Mouse (Mus musculus): ENCODE measurements around the gene Osbpl10.
"Not testable (repeated sequence)": the region's sequence is repeated elsewhere in the genome, so short reads cannot be mapped to it uniquely, and the experiment has no call there.

Gene Osbpl10

DNA sequence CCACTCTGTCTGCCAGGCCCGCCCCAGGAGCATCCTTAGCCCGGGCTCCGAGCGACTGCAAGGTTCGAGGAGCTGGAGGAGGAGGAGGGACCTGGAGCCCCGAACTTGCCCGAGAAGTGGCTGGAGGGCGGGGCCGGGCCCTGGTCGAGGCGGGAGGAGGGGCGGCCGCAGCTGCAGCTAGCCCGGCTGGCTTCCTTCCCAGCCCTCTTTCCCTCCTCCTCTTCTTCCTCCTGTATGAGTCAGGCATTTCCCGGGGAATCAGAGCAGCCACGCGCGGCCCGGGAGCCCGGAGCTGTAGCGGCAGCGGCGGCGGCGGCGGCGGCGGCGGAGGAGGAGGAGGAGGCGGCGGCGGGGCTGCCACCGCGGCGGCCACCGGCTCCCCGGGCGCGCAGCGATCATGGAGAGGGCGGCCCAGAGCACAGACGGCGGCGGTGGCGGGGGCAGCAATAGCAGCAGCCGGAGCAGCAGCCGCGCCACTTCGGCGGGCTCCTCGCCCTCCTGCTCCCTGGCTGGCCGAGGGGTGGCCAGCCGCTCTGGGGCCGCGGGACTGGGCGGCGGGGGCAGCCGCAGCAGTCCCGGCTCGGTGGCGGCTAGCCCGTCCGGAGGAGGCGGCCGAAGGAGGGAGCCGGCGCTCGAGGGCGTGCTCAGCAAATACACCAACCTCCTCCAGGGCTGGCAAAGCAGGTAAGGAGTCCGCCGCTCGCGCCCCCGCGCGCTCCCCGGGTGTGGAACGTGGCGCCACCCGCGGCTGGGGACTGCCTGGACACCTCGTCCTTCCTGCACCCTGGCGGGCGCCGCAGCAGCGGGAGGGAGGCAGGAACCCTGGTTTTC is at the start of gene Osbpl10:
Gene Osbpl10, plus strand, starts transcription at position 289 of the 831 bp plus-strand sequence.
- DNase-seq (ENCODE audit: extremely low read depth, insufficient read length, low spot score) = peak; percentile 89

DNA sequence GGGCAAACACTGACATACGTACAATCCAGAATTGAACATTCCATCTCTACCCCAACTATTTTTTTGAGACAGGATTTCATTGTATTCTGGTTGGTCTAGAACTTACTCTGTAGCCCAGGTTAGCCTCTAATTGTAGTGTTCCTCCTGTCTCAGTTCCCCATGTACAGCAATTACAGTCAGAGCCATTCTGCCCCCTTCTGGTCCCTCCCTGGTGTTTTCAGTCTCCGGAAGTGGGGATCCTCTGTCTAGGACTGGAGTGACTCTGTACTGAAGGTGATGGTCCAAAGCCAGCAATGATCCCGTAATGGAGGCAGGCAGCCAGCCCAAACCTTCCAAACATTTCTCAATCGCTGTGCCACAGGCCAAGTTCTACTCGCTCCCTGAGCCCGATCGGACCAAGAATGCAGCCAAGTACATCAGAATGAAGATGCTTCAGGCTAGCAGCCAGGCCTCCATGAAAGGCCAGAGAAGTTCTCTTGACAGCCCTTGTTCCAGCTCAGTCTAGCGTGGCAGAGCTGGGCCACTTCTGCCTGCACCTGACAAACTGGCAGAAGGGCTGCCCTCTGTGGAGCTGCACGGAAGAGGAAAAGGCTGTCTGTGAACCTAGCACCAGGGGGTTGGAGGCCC is 47.8 kb upstream of the Osbpl10 start:
- DNase-seq (ENCODE audit: extremely low read depth, insufficient read length, low spot score) = peak; percentile 79

DNA sequence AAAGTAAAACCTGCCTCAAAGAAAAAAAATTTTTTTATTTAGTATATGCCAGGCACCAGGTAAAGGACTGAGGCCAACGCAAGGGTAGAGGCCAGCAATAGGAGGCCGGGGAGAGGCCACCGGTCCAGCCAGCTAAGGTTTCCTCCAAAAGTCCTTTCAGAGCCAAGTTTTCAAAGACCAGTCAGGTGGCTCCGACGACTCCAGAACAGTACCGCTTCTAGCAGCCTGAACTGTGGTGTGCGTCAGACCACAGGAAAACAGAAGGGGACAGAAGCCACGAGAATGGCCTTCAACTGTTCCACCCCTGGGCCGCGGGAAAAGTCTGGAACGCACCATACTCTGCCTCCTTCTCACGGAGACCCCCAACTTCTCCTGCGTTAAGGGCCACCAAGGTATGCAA is 45.8 kb upstream of the Osbpl10 start:
- peak; percentile 58 for DNase-seq (ENCODE audit: extremely low read depth, insufficient read length, low spot score)

DNA sequence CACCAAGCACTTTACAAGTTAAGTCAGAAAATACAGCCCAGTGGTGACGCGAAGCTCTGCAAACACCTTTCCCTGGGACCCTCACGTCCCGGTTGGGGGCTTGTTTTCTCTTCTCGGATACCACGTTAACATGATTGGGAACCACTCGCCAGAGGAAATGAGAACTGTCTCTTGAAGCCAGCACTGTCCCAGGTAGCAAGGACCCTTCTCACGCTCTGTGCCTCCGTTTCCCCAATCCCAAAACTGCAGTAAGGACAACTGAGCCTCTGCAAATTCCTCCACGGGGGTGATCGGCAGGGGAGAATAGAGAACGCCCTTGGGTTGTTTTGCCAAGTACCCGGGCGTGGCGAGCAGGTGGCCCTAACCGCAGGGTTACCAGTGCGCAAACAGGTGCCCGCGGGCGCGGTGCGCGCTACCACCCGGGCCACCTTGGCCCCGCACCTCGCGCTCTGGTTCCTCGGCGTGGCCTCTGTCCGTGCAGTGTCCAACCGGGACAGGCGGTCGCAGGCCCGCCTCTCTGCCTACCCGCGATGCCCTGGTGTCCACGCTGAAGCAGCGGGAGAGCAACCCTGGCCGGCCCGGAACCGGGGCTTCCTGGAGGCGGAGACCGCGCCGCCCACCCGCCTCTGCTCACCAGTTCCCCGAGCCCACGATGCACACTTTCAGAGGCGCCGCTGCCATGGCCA is 45.2 kb upstream of the Osbpl10 start:
- no peak for DNase-seq (ENCODE audit: extremely low read depth, insufficient read length, low spot score)

DNA sequence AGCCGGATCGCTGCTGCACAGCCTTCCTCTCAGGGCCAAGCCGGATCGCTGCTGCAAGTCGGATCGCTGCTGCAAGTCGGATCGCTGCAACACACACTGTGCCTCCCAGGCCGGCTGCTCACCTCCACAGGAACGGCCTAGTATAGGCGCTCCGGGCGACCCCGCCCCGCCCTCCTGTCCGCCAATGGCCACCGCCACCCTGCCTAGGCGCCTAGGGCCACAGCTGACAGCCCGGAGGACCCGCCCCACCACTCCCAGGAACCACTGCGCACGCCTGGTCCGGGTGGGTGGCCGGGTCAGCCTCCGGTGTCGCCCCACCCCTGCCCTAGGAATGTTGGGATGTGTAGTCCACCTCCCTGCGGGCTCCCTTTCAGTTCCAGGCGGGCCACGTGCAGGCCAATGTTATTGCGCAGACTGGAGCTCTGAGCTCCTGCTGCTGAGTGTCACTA is 44.6 kb upstream of the Osbpl10 start, which contains the start of gene Gpd1l:
Gene Gpd1l, minus strand, starts transcription at position 265 of the 449 bp plus-strand sequence.
- DNase-seq (ENCODE audit: extremely low read depth, insufficient read length, low spot score) = peak; percentile 97

DNA sequence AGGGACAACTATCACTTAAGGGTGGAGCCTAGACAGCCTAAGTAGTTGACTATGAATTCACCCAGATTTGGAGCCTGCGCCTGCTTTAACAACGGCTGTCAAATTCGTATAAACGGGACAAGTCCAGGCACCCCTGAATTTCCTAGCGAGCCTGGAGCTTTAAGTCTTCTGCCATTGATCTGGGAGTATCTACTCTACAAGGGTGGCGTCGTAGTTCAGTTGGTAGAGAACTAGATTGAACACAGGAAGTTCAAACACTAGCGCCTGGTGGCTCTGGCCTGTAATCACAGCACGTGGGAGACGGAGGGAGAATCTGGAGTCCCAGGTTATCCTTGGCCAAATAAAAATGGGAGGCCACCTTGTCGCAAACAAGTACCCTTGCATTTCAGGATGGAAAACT is 44.1 kb upstream of the Osbpl10 start:
- no peak for DNase-seq (ENCODE audit: extremely low read depth, insufficient read length, low spot score)

DNA sequence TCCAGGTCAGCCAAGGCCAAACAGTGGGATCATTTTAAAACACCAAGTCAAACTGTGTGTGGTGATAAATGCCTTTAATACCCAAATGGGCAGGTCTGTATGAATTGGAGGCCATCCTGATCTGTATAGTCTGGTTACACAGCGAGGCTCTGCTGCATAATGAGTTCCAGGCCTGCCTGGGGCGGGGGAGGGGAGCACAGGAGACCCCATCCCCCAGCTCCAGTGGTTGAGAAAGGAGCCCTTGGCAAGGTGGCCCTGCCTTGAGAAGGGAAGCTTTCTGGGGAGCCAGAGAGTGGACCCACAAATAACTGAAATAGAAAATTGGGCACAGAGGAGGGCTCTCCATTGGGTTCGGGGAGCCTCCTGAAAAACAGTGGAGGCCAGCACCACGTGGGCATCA is 43.0 kb upstream of the Osbpl10 start:
- DNase-seq (ENCODE audit: extremely low read depth, insufficient read length, low spot score) = no peak

DNA sequence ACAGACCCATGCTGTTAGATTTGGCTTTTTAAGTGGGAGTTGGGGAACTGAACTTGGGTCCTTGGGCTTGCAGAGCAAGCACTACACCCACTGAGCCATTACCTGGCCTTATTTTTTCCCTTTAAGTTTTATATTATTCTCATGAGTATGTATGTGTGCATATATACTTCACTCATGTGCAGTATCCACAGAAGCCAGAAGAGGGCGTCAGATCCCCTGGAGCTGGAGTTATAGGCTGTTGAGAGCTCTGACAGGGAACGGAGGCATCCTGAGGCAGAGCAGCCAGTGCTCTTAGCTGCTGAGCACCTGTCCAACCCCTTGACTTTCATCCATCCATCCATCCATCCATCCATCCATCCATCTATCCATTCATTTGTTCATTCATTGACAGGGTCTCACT is 41.7 kb upstream of the Osbpl10 start:
- no peak for DNase-seq (ENCODE audit: extremely low read depth, insufficient read length, low spot score)

DNA sequence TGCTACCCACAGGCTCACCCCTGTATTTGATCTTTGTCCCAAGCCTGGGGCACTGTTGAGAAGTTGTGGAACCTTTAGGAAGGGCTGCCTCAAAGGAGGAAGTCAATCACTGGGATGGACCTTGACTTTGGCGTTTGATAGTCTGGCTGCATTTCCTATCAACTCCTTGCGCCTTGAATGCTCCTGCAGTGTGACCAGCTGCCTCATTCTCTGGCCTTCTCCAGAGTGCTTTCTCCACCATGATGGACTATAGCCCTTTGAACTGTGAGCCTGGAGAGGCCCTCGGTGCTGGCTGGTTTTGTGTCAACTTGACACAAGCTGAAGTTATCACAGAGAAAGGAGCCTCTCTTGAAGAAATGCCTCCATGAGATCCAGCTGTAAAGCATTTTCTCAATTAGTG is 33.7 kb upstream of the Osbpl10 start:
- DNase-seq (ENCODE audit: extremely low read depth, insufficient read length, low spot score) = no peak

DNA sequence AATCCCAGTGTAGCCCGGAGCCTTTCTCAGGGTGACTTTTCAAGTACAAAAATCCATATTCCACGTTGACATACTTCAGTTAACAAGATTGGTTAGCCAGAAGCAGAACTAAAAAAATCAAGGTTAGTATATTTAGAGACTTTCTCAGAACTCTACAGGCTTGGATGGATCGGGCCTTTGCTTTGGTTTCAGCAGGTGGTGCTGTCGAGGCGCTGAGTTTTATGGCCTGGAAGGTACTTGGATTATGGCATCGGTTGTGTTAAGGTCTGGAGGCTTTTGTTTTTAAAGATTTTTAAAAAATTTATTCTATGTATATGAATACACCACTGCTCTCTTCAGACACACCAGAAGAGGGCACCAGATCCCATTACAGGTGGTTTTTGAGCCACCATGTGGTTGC is 32.8 kb upstream of the Osbpl10 start:
- no peak for DNase-seq (ENCODE audit: extremely low read depth, insufficient read length, low spot score)

DNA sequence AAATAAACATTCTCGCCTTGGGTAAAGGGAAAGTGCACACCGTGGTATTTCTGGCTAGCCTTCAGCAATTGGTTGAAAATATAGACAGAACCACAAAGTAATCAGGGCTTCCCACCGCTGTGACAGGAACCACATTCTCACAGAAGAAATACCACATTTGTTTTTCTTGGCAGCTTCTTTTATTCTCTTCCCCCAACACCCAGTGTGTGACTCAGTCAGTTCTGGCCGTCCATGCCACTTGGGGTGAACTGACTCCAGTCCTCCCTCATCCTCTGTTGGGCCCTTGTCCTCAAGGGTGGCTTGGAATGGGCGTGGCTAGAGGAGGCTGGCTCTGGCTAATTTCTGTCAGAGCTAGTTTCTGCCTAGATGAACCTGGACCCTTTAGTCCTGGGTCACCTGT is 30.0 kb upstream of the Osbpl10 start:
- peak; percentile 76 for DNase-seq (ENCODE audit: extremely low read depth, insufficient read length, low spot score)

DNA sequence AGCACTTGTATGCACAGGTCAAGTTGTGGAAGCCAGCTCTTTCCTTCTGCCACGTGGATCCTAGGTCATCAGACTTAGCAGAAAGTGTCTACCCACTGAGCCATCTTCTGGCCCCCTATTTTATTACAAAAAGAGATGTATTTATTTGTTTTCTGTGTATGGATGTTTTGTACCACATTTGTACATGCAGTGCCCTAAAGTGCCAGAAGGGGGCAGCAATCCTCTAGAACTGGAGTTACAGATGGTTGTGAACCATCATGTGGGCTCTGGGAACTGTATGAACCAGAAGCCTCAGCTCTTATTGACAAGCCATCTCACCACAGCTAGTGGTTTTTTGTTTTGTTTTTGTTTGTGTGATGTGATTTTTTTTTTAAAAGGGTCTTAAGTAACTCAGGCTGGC is 25.5 kb upstream of the Osbpl10 start:
- no peak for DNase-seq (ENCODE audit: extremely low read depth, insufficient read length, low spot score)

DNA sequence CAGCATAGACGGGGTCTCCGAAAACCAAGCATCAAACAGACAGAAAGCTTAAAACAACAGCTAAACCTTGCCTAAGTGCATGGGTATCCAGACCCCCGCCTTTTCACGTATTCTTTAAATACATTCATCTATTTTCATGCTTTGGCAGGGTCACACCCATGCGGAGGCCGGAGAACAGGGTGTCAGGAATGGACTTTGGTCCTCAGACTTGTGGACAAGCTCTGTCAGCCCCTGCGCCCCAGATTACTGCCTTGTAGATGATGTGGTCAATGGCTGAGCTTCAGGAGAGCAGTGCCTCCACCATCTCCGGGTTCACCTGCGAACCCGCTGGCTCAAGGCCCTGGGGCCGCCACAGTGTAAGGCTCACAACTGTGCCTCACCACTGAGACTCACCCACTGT is 23.0 kb upstream of the Osbpl10 start:
- no peak for DNase-seq (ENCODE audit: extremely low read depth, insufficient read length, low spot score)

DNA sequence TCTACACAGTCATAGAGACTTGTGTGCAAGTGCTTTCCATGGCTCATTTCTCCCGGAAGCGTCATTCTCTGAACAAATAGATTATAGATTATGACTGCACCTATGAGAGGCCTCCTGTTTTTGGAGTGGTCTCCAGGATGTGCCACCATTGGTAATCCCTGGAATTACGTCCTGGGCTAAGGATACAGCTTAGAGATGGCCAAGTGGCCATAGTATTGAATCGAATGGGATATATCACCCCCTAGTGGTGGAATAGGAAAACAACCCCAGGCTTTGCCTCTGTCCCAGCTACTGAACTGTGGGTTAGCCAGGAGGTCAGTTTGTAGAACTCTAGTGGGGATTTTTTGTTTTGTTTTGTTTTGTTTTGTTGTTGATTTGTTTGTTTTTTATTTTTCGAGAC is 21.4 kb upstream of the Osbpl10 start:
- no peak for DNase-seq (ENCODE audit: extremely low read depth, insufficient read length, low spot score)

DNA sequence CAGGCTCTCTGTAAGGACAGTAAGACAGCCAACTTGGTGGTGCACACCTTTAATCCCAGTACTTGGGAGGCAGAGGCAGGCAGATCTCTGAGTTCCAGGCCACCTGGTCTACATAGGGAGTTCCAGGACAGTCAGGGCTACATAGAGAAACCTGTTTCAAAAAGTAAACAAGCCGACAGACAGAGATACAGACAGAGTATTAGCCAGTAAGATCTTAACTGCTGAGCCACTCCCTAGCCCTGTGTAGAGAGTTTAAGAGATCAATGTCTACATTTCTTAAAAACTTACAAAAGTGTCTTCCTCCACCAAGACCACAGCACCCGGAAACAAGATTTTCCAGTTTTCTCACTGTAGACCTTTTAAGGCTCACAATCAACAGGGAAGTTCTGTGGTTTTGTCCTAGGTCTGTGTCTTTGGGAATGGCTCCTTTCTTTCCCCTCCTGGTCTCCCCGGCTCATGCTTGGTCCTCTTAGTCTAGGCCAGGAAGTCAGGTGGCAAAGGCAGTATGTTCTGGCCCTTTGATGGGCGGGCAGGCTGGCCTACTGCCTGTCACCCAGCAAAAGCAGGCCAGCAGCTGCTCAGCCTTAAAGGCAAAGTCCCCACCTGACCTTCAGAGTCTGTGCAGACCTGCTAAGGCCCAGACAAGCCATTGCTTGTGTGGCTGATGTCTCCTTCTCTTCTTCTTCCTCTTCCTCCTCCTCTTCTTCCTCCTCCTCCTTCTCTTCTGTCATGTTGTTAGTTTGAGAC is 18.2 kb upstream of the Osbpl10 start:
- DNase-seq (ENCODE audit: extremely low read depth, insufficient read length, low spot score) = no peak

DNA sequence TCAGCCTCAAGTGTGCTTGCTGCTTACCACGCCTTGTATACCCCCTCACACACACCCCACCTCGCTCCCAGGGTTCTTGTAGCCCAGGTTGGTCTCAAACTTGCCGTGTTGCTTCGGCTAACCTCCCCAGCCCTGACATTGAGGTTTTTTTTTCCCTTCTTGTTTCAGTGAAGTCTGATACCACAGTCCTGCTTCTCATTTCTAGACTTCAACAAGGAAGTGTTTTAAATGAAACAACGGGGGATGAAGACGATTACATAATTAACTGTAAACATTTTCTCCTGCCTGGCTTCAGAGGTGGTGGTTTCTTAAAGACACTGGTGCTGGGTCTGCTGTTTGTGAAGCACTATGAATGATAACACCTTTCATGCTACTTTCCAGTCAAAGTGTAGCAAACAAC is 17.5 kb upstream of the Osbpl10 start:
- no peak for DNase-seq (ENCODE audit: extremely low read depth, insufficient read length, low spot score)

DNA sequence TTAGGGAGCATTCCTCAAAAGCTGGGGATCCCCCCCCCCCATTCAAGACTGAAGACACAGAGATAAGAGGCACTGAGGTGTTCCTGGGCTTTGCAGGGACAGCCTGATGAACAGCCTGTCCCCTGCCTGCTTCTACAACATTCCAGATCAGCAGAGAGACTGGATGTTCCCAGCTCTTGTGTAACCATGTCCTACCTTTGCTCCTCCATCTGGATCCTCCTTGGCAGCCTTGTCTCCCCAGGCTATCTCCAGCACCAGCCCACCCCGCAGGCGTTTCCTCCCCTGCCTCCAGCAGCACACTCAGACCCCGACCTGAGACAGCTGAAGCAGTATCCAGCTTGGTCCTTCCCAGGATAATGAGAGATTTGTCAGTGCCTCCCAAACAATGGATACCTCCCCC is 14.3 kb upstream of the Osbpl10 start:
- no peak for DNase-seq (ENCODE audit: extremely low read depth, insufficient read length, low spot score)

DNA sequence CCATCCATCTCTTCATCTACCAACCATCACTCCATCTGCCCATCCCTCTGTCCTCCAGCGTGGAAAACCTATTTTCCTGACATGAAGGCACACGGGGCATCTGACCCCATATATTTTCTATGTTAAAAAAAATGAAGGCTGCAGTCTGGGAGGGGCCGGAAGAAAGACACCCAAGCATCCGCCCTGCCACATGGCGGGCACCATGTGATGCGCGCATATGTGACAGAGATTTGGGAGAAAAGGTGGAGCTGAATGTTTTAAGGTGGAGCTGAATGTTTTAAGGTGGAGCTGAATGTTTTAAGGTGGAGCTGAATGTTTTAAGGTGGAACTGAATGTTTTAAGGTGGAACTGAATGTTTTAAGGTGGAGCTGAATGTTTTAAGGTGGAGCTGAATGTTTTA is 12.1 kb upstream of the Osbpl10 start:
- not testable (repeated sequence) for DNase-seq (ENCODE audit: extremely low read depth, insufficient read length, low spot score)

DNA sequence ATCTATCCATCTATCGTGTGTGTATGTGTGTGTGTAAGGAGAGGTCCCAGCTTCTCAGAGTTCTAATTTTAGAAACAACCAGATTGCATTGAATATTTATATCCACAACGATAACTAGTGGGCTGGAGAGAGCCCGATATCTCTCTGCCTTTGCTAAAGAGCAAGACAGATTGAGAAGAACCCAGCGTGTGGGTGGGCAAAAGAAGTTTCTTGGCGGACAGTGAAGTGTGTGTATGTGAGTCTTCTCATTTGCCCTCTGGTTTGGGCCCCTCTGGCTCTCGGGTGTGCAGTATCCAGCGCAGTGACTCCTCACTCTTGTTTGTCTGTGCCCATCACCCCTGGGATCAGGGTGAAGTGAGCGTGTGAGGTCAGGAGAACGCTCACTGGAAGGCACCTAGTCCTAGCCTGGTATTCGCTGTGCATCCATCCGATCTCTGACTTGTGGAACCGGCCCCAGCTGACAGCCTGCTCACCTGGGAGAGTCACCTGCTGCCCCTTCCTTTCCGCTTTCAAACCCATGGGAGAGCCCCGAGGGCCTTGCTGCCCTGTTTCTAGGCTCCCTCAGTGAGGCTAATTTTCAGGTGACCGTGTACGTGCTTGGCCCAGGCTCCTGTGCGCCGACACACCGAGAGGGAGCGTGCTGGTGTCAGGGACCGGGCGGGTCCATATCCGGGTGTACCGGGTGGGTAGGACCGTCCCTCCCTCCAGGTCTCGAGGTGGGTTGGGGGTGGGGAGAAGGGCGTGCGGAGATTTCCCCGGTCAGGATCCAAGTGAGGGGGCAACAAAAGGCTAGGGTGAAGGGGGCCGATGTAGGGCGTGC is 698 bp upstream of the Osbpl10 start:
- DNase-seq (ENCODE audit: extremely low read depth, insufficient read length, low spot score) = no peak

DNA sequence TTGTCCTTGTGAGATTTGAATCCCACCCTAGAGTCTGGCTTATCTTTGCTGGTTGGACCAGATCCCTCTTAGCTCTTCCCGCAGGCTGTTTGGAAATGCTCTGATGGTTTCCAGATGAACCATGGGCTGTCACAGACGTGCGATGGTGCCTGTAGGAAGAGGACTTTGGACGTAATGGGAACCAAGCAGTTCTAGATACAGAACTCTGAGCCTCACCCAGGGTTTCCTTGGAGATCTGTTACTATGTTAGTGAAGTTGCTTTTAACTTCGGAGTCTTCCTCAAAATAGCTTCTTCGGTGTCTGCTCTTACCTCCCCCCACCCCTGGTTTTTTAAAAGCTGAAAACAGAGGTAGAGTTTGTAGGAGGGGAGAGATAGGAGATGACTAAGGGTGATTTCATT is 1.6 kb downstream of the Osbpl10 start:
- no peak for DNase-seq (ENCODE audit: extremely low read depth, insufficient read length, low spot score)
